Mouse (Mus musculus): ENCODE results near the gene Olfr1052. TPM values are rescaled to one million over a fixed set of nuclear protein-coding genes. Genes with fewer than 3 reads are reported as not detected.
"Not testable (repeated sequence)": the region's sequence is repeated elsewhere in the genome, so short reads cannot be mapped to it uniquely, and the experiment has no call there.

Gene Olfr1052
- not detected in 2 replicates for polyA plus RNA-seq (2016; fragmentation: Nextera tagmentation; extraction: Ambion mirVana)

GRCm38 (mm10) chr2:86292155-86292554, at the start of gene Olfr1052:
Gene Olfr1052 (plus strand): TSS chr2:86292455.
- Histone ChIP-seq H3K27ac (no peak within 1 kb of the TSS), H3K9me3 (no peaks in the 10 kb centered on the region), H3K36me3 (no peaks in the 10 kb centered on the region), H3K4me1 (replicated peaks) (no peaks in the 10 kb centered on the region), H3K4me3 (no peak within 1 kb of the TSS), H3K27me3 (ENCODE audit: insufficient read depth, poor library complexity, severe bottlenecking) (no peaks in the 10 kb centered on the region)
- no peak for DNase-seq (ENCODE audit: low spot score)

GRCm38 (mm10) chr2:86258228-86258627, 34.0 kb upstream of the Olfr1052 start, which contains the start of gene Olfr1049:
Gene Olfr1049 (minus strand): TSS chr2:86258328.
- H3K27ac ChIP-seq; DNase-seq (ENCODE audit: low spot score); H3K27me3 ChIP-seq (ENCODE audit: insufficient read depth, poor library complexity, severe bottlenecking); H3K4me1 ChIP-seq (replicated peaks); H3K36me3 ChIP-seq; H3K4me3 ChIP-seq; H3K9me3 ChIP-seq: not testable (repeated sequence)

DNA sequence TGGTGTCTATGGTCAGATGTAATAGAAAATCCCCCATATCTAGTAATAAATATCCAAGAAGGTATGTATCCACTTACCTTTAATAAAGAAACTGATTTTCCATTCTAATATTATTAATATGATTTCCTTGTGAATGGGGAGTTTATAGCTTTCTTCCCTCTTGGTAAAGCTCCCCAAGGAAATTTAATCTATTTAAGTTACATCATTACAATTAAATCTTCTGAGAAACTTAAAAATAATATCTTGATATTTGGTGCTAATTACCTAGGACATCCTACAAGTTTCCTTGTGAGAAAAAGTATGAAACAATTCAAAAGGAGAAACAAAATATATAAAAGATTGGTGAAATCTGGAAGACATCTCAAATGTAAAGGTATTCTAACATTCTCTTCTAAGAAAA, 13.3 kb upstream of the Olfr1052 start, which contains the start of gene Olfr1051:
TSS of gene Olfr1051 (minus strand) at position 101 of the 400 bp plus-strand sequence.
- not testable (repeated sequence) for H3K27ac ChIP-seq; DNase-seq (ENCODE audit: low spot score); H3K27me3 ChIP-seq (ENCODE audit: insufficient read depth, poor library complexity, severe bottlenecking); H3K36me3 ChIP-seq; H3K9me3 ChIP-seq; H3K4me3 ChIP-seq; H3K4me1 ChIP-seq (replicated peaks)

DNA sequence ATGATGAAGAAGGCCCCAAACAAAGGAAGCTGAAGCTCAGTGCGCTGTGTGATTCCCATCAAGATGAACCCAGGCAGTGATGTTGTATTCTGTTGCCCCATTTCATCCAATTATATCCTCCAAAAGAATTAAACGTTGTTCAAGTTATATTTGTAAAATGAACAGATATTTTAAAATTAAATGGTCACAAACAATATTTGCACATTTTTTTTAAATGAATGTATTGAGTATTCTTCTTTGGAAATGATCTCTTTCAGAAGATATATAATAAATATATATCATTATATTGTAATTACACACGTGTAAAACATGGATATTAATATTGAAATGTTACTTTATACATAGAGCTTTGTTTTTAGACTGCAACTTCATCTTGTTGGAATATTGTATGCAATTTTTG, 22.9 kb downstream of the Olfr1052 start, which contains the start of gene Olfr1053:
TSS of gene Olfr1053 (minus strand) at position 101 of the 400 bp plus-strand sequence.
- DNase-seq (ENCODE audit: low spot score), result no peak
- no peaks in the 10 kb centered on the region for H3K27me3 ChIP-seq (ENCODE audit: insufficient read depth, poor library complexity, severe bottlenecking)
- 72% methylated on average over 3 of the region's 3 CpGs for WGBS

GRCm38 (mm10) chr2:86335333-86335732, 43.1 kb downstream of the Olfr1052 start, which contains the start of gene Olfr1054:
Gene Olfr1054 (minus strand): TSS chr2:86335433.
- WGBS, result 94% methylated on average over 3 of the region's 3 CpGs
- H3K36me3 ChIP-seq, result no peaks in the 10 kb centered on the region

More for the DNA sequence above, 22.9 kb downstream of the Olfr1052 start, which contains the start of gene Olfr1053:
- Histone ChIP-seq H3K36me3 (no peaks in the 10 kb centered on the region), H3K9me3 (no peaks in the 10 kb centered on the region), H3K4me1 (replicated peaks) (no peaks in the 10 kb centered on the region), H3K27ac (no peak within 1 kb of the TSS), H3K4me3 (no peak within 1 kb of the TSS)

More at GRCm38 (mm10) chr2:86335333-86335732, 43.1 kb downstream of the Olfr1052 start, which contains the start of gene Olfr1054:
- no peak for DNase-seq (ENCODE audit: low spot score)
- Histone ChIP-seq H3K4me3 (no peak within 1 kb of the TSS), H3K27ac (no peak within 1 kb of the TSS), H3K27me3 (ENCODE audit: insufficient read depth, poor library complexity, severe bottlenecking) (no peaks in the 10 kb centered on the region), H3K4me1 (replicated peaks) (no peaks in the 10 kb centered on the region), H3K9me3 (no peaks in the 10 kb centered on the region)

Other genes with a start within 250 kb of the Olfr1052 start
- not detected in 2 replicates for gene Olfr1034, start 246.6 kb upstream of the Olfr1052 start, polyA plus RNA-seq (2016; fragmentation: Nextera tagmentation; extraction: Ambion mirVana)
- not detected in 2 replicates for gene Olfr1036, start 218.5 kb upstream of the Olfr1052 start, polyA plus RNA-seq (2016; fragmentation: Nextera tagmentation; extraction: Ambion mirVana)
- gene Olfr1037, start 205.1 kb upstream of the Olfr1052 start, polyA plus RNA-seq (2016; fragmentation: Nextera tagmentation; extraction: Ambion mirVana), result not detected in 2 replicates
- not detected in 2 replicates for gene Olfr1039, start 156.5 kb upstream of the Olfr1052 start, polyA plus RNA-seq (2016; fragmentation: Nextera tagmentation; extraction: Ambion mirVana)
- not detected in 2 replicates for gene Olfr1040, start 145.7 kb upstream of the Olfr1052 start, polyA plus RNA-seq (2016; fragmentation: Nextera tagmentation; extraction: Ambion mirVana)
- not detected in 2 replicates for gene Olfr1042, start 130.6 kb upstream of the Olfr1052 start, polyA plus RNA-seq (2016; fragmentation: Nextera tagmentation; extraction: Ambion mirVana)
- not detected in 2 replicates for gene Olfr1043, start 124.9 kb upstream of the Olfr1052 start, polyA plus RNA-seq (2016; fragmentation: Nextera tagmentation; extraction: Ambion mirVana)
- not detected in 2 replicates for gene Olfr1044, start 114.6 kb upstream of the Olfr1052 start, polyA plus RNA-seq (2016; fragmentation: Nextera tagmentation; extraction: Ambion mirVana)
- not detected in 2 replicates for gene Olfr52, start 106.8 kb upstream of the Olfr1052 start, polyA plus RNA-seq (2016; fragmentation: Nextera tagmentation; extraction: Ambion mirVana)
- gene Olfr1045, start 89.4 kb upstream of the Olfr1052 start, polyA plus RNA-seq (2016; fragmentation: Nextera tagmentation; extraction: Ambion mirVana), result not detected in 2 replicates
- not detected in 2 replicates for gene Olfr1046, start 73.1 kb upstream of the Olfr1052 start, polyA plus RNA-seq (2016; fragmentation: Nextera tagmentation; extraction: Ambion mirVana)
- gene Olfr1047, start 61.1 kb upstream of the Olfr1052 start, polyA plus RNA-seq (2016; fragmentation: Nextera tagmentation; extraction: Ambion mirVana), result not detected in 2 replicates
- gene Olfr1048, start 52.2 kb upstream of the Olfr1052 start, polyA plus RNA-seq (2016; fragmentation: Nextera tagmentation; extraction: Ambion mirVana), result not detected in 2 replicates
- not detected in 2 replicates for gene Olfr1049, start 34.1 kb upstream of the Olfr1052 start, polyA plus RNA-seq (2016; fragmentation: Nextera tagmentation; extraction: Ambion mirVana)
- not detected in 2 replicates for gene Olfr1051, start 13.4 kb upstream of the Olfr1052 start, polyA plus RNA-seq (2016; fragmentation: Nextera tagmentation; extraction: Ambion mirVana)
- not detected in 2 replicates for gene Olfr1053, start 22.8 kb downstream of the Olfr1052 start, polyA plus RNA-seq (2016; fragmentation: Nextera tagmentation; extraction: Ambion mirVana)
- not detected in 2 replicates for gene Olfr1054, start 43.0 kb downstream of the Olfr1052 start, polyA plus RNA-seq (2016; fragmentation: Nextera tagmentation; extraction: Ambion mirVana)
- gene Olfr1055, start 57.8 kb downstream of the Olfr1052 start, polyA plus RNA-seq (2016; fragmentation: Nextera tagmentation; extraction: Ambion mirVana), result not detected in 2 replicates
- not detected in 2 replicates for gene Olfr1056, start 70.0 kb downstream of the Olfr1052 start, polyA plus RNA-seq (2016; fragmentation: Nextera tagmentation; extraction: Ambion mirVana)
- not detected in 2 replicates for gene Olfr1057, start 85.9 kb downstream of the Olfr1052 start, polyA plus RNA-seq (2016; fragmentation: Nextera tagmentation; extraction: Ambion mirVana)
- gene Olfr1058, start 96.1 kb downstream of the Olfr1052 start, polyA plus RNA-seq (2016; fragmentation: Nextera tagmentation; extraction: Ambion mirVana), result not detected in 2 replicates
- gene Olfr1061, start 121.6 kb downstream of the Olfr1052 start, polyA plus RNA-seq (2016; fragmentation: Nextera tagmentation; extraction: Ambion mirVana), result not detected in 2 replicates
- gene Olfr1062, start 134.3 kb downstream of the Olfr1052 start, polyA plus RNA-seq (2016; fragmentation: Nextera tagmentation; extraction: Ambion mirVana), result not detected in 2 replicates
- gene Olfr1065, start 158.1 kb downstream of the Olfr1052 start, polyA plus RNA-seq (2016; fragmentation: Nextera tagmentation; extraction: Ambion mirVana), result not detected in 2 replicates
- not detected in 2 replicates for gene Olfr1066, start 163.8 kb downstream of the Olfr1052 start, polyA plus RNA-seq (2016; fragmentation: Nextera tagmentation; extraction: Ambion mirVana)
- gene Olfr228, start 194.9 kb downstream of the Olfr1052 start, polyA plus RNA-seq (2016; fragmentation: Nextera tagmentation; extraction: Ambion mirVana), result not detected in 2 replicates
- gene Olfr1076, start 216.0 kb downstream of the Olfr1052 start, polyA plus RNA-seq (2016; fragmentation: Nextera tagmentation; extraction: Ambion mirVana), result not detected in 2 replicates